Mouse (Mus musculus) liver (tissue): ENCODE measurements at regions not wholly inside any gene's neighbourhood (a gene's known extent, or its start where the extent isn't known, plus 50 kb on each side); places are given as distances from the start of the nearest gene placed in this dataset.
"Not testable (repeated sequence)": the region's sequence is repeated elsewhere in the genome, so short reads cannot be mapped to it uniquely, and the experiment has no call there.

Experiments
- DNase-seq: peaks from one replicate; pipeline ENCODE4 v3.0.0-alpha.2; 2020; ENCODE audit warnings: mixed read lengths

- no peak for DNase-seq
Measured at GRCm38 (mm10) chr7:83256236-83256784, 328.4 kb upstream of the Tmc3 start.

GRCm38 (mm10) chr7:83258363-83258916 is 326.3 kb upstream of the Tmc3 start:
- no peak for DNase-seq

GRCm38 (mm10) chr7:83261489-83261888 is 323.2 kb upstream of the Tmc3 start:
- no peak for DNase-seq

GRCm38 (mm10) chr7:83289915-83290773 is 294.6 kb upstream of the Tmc3 start:
- DNase-seq: no peak

GRCm38 (mm10) chr7:83307112-83307511 is 277.6 kb upstream of the Tmc3 start:
- DNase-seq: no peak

- DNase-seq: no peak
Measured at GRCm38 (mm10) chr7:83312172-83312571, 272.6 kb upstream of the Tmc3 start.

GRCm38 (mm10) chr7:83329809-83330412 is 254.8 kb upstream of the Tmc3 start:
- DNase-seq: no peak

- DNase-seq: no peak
Measured at GRCm38 (mm10) chr7:83347103-83347754, 237.5 kb upstream of the Tmc3 start.

GRCm38 (mm10) chr7:83369191-83369590 is 215.5 kb upstream of the Tmc3 start:
- DNase-seq: no peak

GRCm38 (mm10) chr7:83369605-83370004 is 215.1 kb upstream of the Tmc3 start:
- DNase-seq: no peak

GRCm38 (mm10) chr7:83376826-83377225 is 207.9 kb upstream of the Tmc3 start:
- DNase-seq: no peak

GRCm38 (mm10) chr7:83381381-83382181 is 203.1 kb upstream of the Tmc3 start:
- no peak for DNase-seq

GRCm38 (mm10) chr7:83382803-83383363 is 201.8 kb upstream of the Tmc3 start:
- DNase-seq: peak; percentile 25

GRCm38 (mm10) chr7:83391388-83391787 is 193.3 kb upstream of the Tmc3 start:
- DNase-seq: no peak

GRCm38 (mm10) chr7:83392181-83392580 is 192.5 kb upstream of the Tmc3 start:
- DNase-seq: no peak

- no peak for DNase-seq
Measured at GRCm38 (mm10) chr7:83392625-83393024, 192.1 kb upstream of the Tmc3 start.

GRCm38 (mm10) chr7:83394156-83394555 is 190.6 kb upstream of the Tmc3 start:
- no peak for DNase-seq

- no peak for DNase-seq
Measured at GRCm38 (mm10) chr7:83399668-83400067, 185.1 kb upstream of the Tmc3 start.

- DNase-seq: no peak
Measured at GRCm38 (mm10) chr7:83401001-83401400, 183.7 kb upstream of the Tmc3 start.

- not testable (repeated sequence) for DNase-seq
Measured at GRCm38 (mm10) chr7:83412745-83413144, 172.0 kb upstream of the Tmc3 start.

- no peak for DNase-seq
Measured at GRCm38 (mm10) chr7:83429929-83430556, 154.7 kb upstream of the Tmc3 start.
